Mouse (Mus musculus): ENCODE results near the gene Srprb. TPM values are rescaled to one million over a fixed set of nuclear protein-coding genes. Genes with fewer than 3 reads are reported as not detected.

Gene Srprb
- 28.9 and 36.1 TPM in 2 replicates for polyA plus RNA-seq (2012; rRNA removed; ENCODE audit: low replicate concordance)

DNA sequence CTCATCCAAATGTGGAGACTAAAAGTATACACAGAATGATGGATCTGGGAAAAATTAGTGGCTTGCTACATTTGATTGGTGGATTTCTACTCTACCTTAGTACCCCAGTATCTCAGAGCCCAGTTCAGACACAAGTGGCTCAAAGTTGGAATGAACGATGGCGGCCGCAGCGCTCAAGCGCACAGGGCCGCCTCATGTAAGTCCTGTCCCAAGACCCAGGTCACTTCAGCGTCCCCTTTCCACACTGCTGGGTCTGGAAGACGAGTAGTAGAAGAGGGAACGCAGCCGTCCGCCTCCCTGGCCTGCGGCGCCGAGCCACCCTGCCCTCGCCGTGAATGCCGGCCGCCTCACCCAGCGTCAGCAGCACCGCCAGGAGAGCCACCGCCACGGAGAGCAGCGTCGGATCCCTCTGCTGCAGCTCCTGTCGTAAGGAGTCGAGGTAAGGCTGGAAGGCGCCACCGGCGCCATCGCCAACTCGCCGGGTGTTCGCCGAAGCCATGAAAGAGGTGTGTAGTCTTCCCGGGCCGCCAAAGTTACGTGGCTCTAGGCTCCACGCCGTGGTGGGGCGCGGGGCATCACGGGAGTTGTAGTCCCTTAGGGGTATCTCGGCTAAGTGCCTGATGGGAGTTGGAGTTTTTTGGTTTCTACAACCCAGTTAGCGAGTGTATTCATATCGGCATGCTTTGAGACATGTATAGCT, at the start of gene Srprb:
Gene Srprb (minus strand): TSS at position 577 of the 700 bp plus-strand sequence.

DNA sequence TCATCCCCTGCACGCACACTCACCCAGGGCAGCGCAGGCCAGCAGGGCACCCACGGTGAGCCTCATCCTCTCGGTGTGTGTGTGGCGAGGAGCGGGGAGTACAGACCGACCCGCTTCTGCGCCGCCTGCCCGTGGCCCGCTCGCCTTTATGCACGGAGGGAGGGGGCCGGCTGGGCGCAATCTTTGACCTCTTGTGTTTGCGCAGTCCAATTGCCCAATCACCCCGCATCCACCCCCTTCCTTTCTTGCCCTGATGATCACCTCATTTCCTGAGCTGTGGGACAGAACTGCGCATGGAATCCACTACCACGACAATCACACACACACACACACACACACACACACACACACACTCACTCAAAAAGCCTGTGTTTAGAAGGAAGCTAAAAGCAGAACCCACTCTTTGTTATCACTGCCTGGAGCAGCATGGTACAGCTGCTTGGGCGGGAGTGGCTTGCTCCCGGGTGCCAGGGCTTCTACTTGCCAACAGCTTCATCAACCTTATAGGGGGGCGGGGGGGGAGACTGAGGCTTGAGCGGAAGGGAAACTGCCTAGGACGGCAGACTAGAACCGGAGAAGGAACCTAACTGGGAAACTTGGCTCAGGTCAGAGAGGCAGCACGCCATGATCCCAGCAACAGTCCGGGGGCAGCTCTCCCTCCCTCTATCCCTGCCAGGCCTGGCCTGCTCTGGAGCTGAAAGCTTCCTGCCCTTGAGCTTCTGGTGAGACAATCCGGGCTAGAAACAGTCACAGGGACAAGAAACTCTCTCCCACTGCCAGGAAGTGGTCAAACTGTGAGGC, 28.4 kb upstream of the Srprb start, which contains the start of the genes Gm20425 and Trf:
Gene Gm20425 (minus strand): TSS at position 157 of the 801 bp plus-strand sequence.
Gene Trf (minus strand): TSS at position 294 of the 801 bp plus-strand sequence.

Other genes starting within 250 kb of the Srprb start
- gene Slco2a1, start 213.4 kb downstream of the Srprb start, polyA plus RNA-seq (2012; rRNA removed; ENCODE audit: low replicate concordance) = 29.5 and 46.0 TPM in 2 replicates
- 2.4 and 8.3 TPM in 2 replicates for gene Rab6b, start 90.3 kb downstream of the Srprb start, polyA plus RNA-seq (2012; rRNA removed; ENCODE audit: low replicate concordance)
- not detected in 2 replicates for gene Gm20425, start 28.2 kb upstream of the Srprb start, polyA plus RNA-seq (2012; rRNA removed; ENCODE audit: low replicate concordance)
- 25.7 and 76.1 TPM in 2 replicates for gene Trf, start 28.3 kb upstream of the Srprb start, polyA plus RNA-seq (2012; rRNA removed; ENCODE audit: low replicate concordance)
- gene 1300017J02Rik, start 102.9 kb upstream of the Srprb start, polyA plus RNA-seq (2012; rRNA removed; ENCODE audit: low replicate concordance) = not detected in 2 replicates
- gene Topbp1, start 103.1 kb upstream of the Srprb start, polyA plus RNA-seq (2012; rRNA removed; ENCODE audit: low replicate concordance) = 2.3 and 7.0 TPM in 2 replicates
- gene Cdv3, start 163.7 kb upstream of the Srprb start, polyA plus RNA-seq (2012; rRNA removed; ENCODE audit: low replicate concordance) = 52.1 and 53.5 TPM in 2 replicates